Mouse (Mus musculus) heart, postnatal 14 days (tissue): ENCODE results near the gene Uba52. TPM values are rescaled to one million over a fixed set of nuclear protein-coding genes. Genes with fewer than 3 reads are reported as not detected.

Experiments
- DNase-seq, 2 experiments: peaks; one replicate each; pipeline ENCODE4 v3.0.0; 2021 to 2022
- intact Hi-C: fragments of 180-260 bp; cut with DNase I; formaldehyde crosslinking; loops from one replicate; pipeline ENCODE4 v1.15.1; 2025
- total RNA-seq, 2 experiments: library from RNA; stranded (reverse); gene quantifications; 2 replicates each; pipeline ENCODE4 v1.2.3; 2021

Gene Uba52
- total RNA-seq, 2 experiments from 2014 or later: 1,458 to 1,541 TPM

- intact Hi-C loops: no loop called here
These were observed 3.6 kb downstream of the Uba52 start for GRCm38 (mm10) chr8:70507027-70507393.

GRCm38 (mm10) chr8:70506328-70507026, 4.1 kb downstream of the Uba52 start, which contains the start of gene Rex1bd:
TSS of gene Rex1bd (minus strand) at chr8:70506752.
- intact Hi-C loops: no loop called here
- peak; percentile 95 for DNase-seq

More at GRCm38 (mm10) chr8:70507027-70507393, 3.6 kb downstream of the Uba52 start:
- DNase-seq: no peak

- intact Hi-C loops: no loop called here
- no peak for DNase-seq
These were observed 4.8 kb downstream of the Uba52 start for GRCm38 (mm10) chr8:70505698-70506327.

DNA sequence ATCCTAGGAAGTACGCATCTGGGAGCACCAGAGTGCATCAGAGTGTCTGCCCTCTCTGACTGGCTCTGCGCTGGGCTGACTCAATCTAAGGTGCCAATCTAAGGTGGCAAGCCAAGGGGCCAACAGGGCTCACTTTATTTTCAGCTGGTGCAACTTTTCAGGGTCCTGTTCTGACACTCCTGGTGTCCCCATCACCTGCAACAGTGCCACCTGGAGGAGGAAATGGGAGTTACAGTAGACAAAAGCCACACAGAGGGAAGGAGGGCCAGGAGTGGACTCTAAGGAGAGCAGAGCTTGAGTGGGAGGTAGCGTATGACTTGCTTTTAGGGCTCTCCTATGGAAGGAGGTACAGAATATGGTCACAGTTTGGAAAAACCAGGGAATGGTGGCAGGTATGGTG, 5.8 kb downstream of the Uba52 start:
- peak; percentile 78 to 92 for DNase-seq
- intact Hi-C loops: loop anchor here (5.0 kb wide), 3 partner anchors 38 to 163 kb away; partner anchors contain the start of gene Crtc1

- intact Hi-C loops: loop anchor here (5.0 kb wide), 3 partner anchors 37 to 162 kb away; partner anchors contain the start of gene Crtc1
These were observed 6.3 kb downstream of the Uba52 start for GRCm38 (mm10) chr8:70504291-70504716.

GRCm38 (mm10) chr8:70503062-70503750, 7.4 kb downstream of the Uba52 start:
- peak; percentile 78 to 85 for DNase-seq
- intact Hi-C loops: loop anchor here (1.0 to 5.0 kb wide), 5 partner anchors 36 to 161 kb away; partner anchors contain the start of gene Crtc1

More at GRCm38 (mm10) chr8:70504291-70504716, 6.3 kb downstream of the Uba52 start:
- peak; percentile 77 to 83 for DNase-seq

DNA sequence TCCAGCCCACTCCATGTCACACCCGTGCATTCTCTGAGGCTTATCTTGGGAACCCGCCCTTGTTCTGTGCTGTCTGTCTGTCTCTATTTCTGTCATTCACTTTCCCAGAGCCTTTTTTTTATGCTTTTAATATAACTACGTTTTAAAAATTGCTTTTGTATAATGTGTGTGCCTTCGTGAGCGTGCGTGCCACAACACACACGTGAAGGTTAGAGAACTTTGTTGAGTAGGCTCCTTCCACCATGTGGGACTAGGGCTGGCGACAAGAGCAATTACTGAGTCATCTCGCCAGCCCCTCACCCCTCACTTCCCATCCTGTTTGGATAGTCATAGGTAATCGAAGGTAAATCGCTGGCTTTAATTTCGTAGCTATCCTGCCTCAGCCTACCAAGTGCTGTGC, 8.1 kb downstream of the Uba52 start:
- intact Hi-C loops: loop anchor here (2.0 to 5.0 kb wide), 4 partner anchors 35 to 160 kb away; partner anchors contain the start of gene Crtc1
- no peak for DNase-seq

DNA sequence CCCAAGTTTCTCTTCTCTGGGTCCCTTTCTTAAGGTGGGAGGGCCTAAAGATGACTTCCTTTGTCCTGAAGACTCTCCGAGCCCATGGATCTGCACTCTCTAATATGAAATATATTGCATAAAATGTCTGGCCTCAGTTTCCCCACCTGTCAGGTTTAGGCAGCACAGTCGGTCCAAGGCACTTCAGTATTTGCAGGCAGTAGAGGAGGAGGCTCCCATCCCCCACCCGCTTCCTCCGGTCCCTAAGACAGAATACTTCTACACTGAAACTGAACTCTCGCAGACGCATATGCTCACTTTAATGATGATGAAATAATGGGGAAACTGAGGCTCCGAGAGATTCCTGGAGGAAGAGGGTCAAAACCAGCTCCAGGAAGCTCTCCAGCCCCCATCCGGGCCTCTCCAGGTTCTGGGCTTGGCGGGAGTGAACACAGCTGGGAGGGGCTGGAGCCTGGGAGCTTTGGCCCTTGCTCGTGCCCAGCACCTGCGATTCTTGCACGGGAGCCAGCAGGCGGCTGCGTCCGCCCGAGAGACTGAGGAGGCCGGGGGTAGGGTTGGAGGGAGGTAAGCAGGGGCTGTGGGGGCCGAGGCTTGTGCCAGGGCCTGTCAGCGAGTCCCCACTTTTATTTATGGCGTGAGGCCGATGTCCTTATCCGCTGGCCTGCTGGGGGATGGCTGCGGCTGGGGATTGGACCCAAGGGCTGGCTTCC, 8.6 kb downstream of the Uba52 start:
- intact Hi-C loops: loop anchor here (2.0 to 5.0 kb wide), 4 partner anchors 35 to 160 kb away; partner anchors contain the start of gene Crtc1

DNA sequence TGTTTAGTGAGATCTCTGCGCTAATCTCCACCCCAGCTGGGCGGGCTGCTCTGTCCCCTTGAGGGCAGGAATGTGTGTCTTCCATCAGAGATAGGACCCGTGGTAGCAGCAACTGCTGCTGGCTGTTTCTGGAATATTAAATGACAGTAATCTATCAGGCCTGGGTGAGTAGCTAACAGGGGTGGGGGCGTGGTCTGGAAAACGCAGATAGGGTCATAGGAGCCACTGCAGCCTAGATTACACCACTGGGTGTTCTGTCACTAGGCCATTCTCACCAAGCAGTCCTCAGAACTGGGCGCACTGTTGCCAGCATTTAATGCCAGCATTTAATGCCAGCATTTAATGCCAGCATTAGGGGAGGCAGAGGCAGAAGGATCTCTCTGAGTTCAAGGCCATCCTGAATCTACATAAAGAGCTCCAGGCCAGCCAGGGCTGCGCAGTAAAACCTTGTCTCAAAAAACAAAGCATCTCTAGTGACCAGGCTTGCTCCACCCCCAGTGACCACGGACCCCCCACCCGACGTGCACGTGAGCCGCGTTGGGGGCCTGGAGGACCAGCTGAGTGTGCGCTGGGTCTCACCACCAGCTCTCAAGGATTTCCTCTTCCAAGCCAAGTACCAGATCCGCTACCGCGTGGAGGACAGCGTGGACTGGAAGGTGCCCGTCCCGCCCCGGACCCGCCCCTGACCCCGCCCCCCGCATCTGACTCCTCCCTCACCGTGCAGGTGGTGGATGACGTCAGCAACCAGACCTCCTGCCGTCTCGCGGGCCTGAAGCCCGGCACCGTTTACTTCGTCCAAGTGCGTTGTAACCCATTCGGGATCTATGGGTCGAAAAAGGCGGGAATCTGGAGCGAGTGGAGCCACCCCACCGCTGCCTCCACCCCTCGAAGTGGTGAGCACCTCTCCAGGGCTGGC, 10.0 kb downstream of the Uba52 start:
- intact Hi-C loops: loop anchor here (5.0 kb wide), 3 partner anchors 33 to 158 kb away; partner anchors contain the start of gene Crtc1
- no peak for DNase-seq

More for the DNA sequence above, 8.6 kb downstream of the Uba52 start:
- DNase-seq: peak; percentile 60 to 65

- intact Hi-C loops: no loop called here
- no peak for DNase-seq
These were observed 14.9 kb downstream of the Uba52 start for GRCm38 (mm10) chr8:70495771-70496062.

DNA sequence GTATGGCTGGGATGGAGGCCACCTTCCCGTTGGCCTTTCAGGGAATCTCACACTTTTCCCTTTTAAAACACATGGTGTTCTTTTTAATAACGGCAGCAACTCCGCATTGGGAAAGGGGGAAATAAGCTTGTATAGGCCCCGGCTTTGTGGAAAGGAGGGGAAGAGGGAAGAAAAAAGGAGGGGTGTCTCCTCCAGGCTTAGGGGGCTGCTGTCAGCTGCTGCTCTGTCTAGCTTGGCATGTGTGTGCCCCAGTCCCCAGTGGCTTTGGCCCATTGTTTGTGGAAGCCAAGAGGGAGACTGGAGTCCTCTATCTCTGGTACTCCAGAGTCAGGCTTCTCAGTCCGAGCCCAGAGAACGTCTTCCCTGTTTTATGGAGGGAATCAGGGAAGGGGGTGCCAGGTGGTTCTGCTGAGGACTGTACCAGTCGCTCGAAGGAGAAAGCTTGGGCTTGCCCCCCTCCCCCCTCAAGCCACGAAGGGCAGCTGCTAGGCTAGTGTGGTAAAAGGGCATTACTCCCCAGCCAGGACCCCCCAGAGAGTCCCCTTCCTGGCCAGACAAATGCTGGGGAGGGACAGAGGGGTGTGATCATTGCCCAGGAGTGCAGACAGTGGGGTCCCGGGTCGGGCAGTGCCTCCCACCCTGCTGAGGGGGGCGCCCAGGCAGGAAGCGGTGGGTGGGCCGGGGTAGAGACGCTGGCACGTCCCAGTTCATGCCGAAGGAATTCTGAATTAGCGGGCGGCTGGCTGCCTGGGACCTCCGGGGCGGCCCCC, 15.4 kb downstream of the Uba52 start:
- DNase-seq: no peak
- intact Hi-C loops: no loop called here

DNA sequence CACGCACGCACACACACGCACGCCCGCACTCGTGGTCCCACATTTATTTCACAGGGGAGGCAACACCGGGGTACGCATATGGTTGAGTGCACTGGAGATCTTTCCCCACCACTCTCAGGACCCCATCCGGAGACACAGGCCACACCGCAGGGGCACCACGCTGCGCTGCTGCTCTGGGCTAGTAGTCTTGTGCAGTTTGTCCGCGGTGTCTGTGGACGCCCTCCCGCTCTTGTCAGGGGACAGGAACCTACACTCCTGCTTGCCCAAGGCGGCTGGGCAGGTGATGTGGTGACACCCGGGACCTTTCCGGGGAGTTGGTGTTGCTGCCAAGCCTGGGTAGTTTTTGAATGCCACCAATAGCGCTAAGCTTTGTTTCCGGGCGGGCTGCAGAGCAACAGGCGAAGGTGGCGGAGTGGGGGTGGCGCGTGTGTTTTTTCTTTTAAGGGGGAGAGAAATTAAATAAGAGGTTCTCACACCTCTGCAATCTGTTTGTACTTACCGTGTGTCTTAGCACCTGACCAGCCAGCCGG, 16.1 kb downstream of the Uba52 start:
- DNase-seq: no peak
- intact Hi-C loops: no loop called here

DNA sequence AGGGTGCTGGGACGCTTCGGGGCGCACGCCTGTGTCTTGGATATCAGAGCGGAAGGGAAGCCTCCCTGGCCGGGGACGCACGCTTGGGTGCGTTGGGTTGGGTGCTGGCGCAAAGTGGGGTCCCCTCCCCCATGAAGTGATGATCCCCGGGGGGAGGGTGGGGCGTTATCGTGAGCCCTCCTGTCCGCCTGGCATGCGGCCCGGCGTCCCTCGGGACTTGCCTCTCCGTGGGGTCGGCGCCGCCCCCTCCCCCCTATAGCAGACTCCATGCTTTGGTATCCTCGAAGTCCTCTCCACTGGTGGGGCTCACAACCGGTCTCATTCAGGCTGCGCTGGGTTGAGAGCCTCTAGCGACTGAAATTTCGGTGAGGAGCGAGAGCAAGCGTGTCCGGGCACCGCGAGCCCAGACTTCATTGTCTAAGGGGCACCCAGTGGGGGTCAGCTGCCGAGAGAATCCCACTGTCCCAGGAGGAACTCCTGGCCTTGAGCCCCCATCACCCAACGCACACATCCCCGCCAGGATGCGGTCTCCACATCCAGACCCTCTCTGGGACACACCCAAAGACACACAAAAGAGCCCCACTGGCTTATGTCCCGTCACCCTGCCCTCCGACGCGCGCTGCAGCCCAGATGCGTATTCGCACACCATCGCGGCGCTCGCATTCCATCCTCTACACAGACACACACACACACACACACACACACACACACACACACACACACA, 16.7 kb downstream of the Uba52 start:
- no peak for DNase-seq
- intact Hi-C loops: no loop called here

DNA sequence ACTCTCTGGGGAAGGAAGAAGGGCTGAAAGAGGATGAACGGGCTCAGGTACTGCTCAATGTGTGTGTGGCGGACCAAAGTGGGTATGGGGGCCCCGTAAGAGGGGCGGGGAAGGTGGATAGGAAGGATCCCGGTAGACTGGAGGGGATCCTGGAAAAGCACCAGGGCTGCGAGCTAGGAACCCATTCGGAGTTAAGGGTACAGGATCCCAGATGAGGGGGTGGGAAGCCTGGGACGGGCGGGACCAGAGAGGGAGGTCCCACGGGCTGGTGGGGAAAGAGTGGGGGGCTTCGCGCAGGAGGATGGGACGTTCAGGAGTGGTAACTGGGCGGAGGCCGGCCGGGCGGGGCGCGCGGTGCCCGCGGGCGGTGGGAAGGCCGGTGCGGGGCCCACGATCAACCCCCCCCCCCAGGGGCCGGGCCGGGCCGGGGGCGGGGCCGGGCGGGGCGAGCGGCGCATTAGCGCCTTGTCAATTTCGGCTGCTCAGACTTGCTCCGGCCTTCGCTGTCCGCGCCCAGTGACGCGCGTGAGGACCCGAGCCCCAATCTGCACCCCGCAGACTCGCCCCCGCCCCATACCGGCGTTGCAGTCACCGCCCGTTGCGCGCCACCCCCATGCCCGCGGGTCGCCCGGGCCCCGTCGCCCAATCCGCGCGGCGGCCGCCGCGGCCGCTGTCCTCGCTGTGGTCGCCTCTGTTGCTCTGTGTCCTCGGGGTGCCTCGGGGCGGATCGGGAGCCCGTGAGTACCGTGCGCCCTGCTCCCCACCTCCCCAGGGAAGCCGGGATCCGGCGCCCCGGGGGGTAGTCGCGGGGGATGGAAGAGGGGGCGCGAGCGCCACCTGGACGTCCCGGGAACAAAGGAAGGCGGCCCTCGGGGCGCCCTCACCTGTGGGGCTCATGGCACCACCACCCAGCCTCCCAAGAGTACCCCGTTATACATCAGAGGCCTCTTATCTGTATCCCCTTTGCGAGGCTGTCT, 17.6 kb downstream of the Uba52 start, which contains the start of gene Crlf1:
Gene Crlf1 (plus strand): TSS at position 495 of the 977 bp plus-strand sequence.
- DNase-seq: no peak
- intact Hi-C loops: no loop called here

DNA sequence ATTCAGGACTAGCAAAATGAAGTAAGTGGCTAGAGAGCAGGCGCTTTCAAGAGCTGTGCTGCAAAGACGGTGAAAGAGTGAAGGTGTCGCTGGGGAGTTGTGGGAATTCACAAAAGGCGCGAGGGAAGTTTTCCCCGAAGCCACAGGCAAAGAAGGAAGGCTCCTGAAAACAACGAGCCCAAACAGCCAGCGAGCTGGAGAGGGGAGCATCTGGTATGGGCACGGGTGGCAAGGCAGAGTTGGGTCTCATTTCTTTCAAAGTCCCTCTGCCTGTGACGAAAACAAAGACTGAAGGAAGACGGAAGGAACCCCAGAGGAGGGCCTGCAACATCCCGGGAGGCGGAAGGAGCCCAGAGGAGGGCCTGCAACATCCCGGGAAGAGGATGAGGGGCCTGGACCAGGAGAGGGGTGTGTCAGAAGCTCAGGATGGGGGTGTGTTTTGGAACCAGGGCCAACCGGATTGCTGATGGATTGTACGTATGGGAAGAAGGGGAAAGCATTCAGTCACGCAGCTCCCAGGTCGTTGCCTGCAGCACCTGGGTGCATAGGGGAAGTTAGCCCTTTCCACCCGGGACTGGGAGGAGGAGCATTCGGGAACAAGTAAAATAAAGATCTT, 19.6 kb downstream of the Uba52 start:
- intact Hi-C loops: no loop called here
- DNase-seq: no peak
